Mouse (Mus musculus): Measurements from ENCODE around the gene Ppp2r5e.

Gene Ppp2r5e

DNA sequence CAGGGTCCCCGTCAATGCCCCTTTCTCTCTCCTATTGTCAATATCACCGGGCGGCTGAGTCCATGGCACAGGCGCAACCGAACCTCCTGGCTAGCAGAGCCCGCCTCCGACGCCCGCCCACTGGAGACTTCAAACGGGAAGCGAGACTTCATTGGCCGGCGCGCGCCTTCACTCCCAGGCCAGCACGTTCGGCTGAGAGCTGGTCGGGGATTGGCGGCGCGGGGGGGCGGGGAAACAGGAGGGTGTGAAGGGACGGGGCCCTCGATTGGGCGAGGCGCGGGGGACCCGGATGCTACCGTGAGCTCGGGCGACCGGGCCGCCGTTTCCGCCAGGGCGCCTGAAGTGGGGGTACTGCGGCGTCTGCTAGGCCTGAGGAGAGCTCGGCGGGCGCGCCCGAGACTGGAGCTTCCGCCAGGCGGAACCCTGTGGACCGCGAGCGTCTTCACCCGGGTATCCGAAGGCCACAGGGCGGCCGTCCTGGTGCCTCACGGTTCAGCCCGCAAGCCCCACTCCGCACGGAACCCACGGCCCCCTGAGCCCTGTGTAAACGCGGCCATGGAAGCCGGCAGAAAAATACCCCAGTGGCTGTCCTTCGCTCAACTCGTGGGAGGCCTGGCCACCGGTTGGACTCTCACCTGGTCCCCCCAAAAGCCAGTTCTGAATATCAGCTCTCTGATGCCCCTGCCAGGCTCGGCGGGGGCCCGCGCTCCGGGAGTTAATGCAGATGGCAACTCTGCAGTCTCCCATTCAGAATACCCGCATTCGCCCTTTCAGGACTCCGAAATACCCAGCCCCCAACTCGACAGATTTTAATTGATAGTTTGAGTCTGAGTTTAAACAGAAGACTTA, at the start of gene Ppp2r5e:
Gene Ppp2r5e (minus strand): TSS at position 92 of the 849 bp plus-strand sequence.
- in situ Hi-C loops (cut with MboI, MseI) = no loop called here

DNA sequence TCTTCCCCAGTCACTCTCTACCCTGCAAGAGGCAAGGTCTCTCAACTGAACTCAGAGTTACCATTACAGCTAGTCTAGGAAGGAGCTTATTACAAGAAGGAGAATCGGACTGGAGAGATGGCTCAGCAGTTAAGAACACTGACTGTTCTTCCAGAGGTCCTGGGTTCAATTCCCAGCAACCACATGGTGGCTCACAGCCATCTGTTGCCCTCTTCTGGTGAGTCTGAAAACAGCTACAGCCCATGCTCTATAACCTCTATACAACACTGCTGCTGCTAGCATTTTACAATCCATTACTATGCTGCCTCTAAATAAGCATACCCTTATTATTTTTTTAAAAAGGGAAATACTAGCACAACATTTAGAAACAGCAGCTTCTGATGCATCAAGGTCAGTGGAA, 49.7 kb upstream of the Ppp2r5e start:
- in situ Hi-C loops (cut with MboI, MseI) = loop anchor here (10.0 to 25.0 kb wide), 2 partner anchors 201 to 1308 kb away; no protein-coding TSS in a partner anchor

DNA sequence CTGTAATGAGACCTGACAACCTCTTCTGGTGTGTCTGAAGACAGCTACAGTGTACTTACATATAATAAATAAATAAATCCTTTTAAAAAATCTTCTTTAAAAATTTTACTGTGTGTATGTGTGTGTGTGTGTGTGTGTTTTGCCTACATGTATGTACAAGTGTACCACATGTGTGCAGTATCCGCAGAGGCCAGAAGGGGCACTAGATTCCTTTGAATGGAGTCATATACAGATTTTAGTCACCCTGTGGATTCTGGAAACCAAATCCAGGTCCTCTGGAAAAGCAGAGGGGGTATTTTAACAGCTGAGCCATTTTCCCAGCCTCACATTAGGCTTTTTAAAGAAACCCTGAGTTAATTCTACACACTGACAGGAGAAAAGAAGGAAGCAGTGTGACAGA, 45.7 kb upstream of the Ppp2r5e start:
- in situ Hi-C loops (cut with MboI, MseI) = loop anchor here (10.0 to 25.0 kb wide), 2 partner anchors 197 to 1304 kb away; no protein-coding TSS in a partner anchor

DNA sequence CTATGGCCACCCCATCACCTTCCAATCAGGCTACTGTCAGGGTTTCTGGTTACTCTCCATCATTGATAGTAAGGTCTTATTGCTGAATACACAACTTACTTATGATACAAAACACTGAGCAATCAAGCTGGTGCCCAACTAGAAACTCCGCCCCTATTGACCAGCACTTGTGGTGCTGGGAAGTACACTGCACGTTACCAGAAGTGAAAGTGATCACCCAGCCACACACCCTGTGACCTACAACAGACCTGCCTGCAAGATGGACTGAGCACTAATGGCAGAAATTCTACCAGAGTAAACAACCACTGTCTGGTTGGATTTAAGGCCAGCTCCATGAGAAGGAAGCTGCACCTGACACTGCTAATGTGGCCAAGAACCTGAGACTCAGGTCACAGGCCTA, 42.3 kb upstream of the Ppp2r5e start:
- in situ Hi-C loops (cut with MboI, MseI) = loop anchor here (25.0 kb wide), 1 partner anchor 1301 kb away; no protein-coding TSS in a partner anchor

DNA sequence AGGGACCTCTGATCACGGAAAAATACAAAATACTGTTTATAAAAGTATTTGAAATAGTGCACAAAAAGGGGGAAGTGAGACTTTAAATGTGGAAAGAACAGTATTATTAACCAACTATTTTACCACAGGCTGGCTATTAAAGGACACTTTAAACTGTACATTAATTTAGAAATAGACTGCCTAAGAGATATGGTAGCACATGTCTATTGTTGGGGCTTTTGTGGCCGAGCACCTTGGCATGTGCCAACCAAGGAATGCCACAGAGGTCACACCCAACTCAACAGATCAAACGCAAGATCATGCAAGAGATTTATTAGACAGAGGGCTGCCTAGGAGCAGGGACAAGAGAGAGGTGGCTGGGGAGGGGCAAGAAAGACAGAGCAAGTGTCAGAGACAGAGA, 41.1 kb upstream of the Ppp2r5e start:
- in situ Hi-C loops (cut with MboI, MseI) = loop anchor here (25.0 kb wide), 1 partner anchor 1300 kb away; no protein-coding TSS in a partner anchor

DNA sequence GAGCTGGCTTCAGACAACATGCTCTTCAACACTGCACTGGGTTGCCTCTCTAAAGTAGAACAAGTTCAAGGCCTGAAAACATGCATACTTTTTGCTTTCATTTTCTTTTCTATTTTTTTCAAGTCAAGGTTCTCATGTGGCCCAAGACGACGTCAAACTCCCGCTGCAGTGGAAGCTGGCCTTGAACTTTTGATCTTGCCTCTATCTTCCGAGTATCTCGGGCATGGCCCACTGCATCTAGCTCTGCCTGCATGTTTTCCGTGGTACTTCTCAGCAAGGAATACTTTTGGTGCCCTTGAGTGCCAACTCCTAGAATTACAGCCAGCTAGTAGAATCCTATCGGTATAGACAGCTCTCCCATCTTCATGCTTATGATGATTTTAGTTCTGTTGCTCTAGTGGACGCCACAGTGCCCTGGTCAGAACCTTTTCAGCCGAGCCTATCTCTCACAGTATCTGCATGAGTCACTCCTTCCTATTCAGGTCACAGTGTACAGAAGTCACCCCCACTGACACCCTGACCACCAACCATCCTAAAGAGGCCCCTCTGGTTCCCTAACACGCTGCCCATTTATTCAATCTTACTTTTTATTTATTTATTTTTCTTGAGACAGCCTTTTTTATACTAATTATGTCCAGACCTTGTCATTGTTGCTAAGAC, 39.9 kb upstream of the Ppp2r5e start:
- in situ Hi-C loops (cut with MboI, MseI) = loop anchor here (25.0 kb wide), 1 partner anchor 1299 kb away; no protein-coding TSS in a partner anchor

DNA sequence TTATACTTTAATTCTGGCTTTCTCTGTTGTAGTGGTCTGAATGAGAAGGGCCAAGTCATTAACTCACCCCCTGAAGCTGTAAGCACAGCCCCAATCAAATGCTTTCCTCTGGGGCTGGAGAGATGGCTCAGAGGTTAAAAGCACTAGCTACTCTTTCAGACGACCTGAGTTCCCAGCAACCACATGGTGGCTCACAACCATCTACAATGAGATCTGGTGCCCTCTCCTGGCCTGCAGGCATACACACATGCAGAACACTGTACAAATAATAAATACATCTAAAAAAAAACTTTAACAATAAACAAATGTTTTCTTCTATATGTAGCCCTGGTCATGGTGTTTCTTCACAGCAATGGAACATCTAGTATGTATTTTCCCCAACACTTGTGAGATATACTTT, 33.6 kb upstream of the Ppp2r5e start:
- in situ Hi-C loops (cut with MboI, MseI) = loop anchor here (25.0 kb wide), 1 partner anchor 1292 kb away; no protein-coding TSS in a partner anchor

DNA sequence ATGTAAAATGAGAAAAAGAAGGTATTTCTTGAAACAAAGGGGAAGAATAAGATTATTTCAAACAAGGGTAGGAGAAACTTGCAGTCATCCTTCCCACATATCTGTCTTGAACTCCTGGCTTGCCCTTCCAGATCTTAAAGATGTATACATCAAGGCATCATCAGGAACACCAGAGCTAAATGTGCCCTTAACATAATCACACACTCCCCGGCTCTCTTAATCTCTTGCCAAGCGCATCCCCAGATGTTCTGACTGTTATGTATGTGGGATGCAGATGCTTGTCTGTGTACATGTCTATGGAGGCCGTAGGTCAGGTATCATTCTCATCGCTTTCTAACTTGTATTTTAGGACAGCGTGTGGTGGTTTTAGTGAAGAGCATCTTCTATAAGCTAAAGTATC, 27.2 kb upstream of the Ppp2r5e start:
- in situ Hi-C loops (cut with MboI, MseI) = no loop called here

DNA sequence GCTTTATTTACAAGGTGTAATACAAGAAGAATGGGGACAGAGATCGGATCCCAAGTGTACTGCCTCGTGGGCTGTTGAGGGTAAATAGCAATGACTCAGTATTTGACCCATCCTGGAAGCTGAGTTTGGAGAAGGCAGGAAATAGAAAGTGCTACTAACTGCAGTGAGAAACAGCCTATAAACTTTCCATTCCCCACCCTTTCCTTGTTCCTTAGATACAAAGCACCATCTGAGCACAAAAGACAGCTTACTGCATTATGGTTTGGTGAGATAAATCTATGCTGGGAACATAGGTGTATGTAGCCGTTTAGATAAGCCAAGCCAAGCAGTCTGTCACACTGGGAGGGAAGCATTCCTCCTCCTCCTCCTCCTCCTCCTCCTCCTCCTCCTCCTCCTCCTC, 26.8 kb upstream of the Ppp2r5e start:
- in situ Hi-C loops (cut with MboI, MseI) = no loop called here

DNA sequence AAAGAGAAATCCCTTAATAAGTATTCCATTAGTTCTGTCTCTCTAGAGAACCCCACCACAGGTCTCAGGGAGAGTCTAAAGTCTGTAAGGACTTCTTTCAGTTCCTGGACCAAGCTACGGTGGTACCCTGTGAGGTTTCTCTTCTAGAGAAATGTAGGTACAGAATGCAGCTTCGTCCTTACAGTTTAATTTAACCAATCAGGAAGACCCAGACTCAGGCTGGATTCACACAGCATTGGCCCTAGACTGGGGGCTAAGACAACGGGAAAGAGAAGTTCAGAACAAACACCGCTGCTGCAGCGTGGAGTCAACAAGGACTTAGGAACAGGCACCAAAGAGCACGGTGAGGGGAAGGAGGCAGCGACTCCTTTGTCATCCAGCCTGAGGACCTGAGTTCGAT, 20.8 kb upstream of the Ppp2r5e start:
- in situ Hi-C loops (cut with MboI, MseI) = no loop called here

DNA sequence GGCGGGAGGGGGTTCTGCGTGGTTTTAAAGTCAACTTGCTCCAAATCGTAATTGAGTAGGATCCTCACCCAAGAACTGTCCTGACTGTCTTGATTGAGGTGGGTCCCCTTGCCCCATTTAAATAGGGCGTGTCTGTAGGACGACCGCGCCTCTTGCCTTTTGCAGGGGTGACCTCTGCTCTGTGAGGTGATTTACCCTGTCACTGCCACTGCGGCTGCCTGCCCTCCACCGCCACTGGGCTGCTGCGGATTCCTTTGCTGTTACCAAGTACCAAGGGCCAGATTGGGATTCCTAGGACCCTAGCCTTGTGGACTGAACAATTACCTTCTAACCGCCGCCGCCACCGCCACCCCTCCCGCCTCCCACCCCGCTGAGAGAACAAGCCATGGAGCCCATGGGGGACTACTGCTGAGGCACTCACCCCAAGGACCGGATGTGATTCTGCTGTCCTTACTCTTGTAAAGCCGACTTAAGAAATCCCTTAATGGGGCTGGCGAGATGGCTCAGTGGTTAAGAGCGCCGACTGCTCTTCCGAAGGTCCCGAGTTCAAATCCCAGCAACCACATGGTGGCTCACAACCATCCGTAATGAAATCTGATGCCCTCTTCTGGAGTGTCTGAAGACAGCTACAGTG, 20.2 kb upstream of the Ppp2r5e start:
- in situ Hi-C loops (cut with MboI, MseI) = no loop called here

DNA sequence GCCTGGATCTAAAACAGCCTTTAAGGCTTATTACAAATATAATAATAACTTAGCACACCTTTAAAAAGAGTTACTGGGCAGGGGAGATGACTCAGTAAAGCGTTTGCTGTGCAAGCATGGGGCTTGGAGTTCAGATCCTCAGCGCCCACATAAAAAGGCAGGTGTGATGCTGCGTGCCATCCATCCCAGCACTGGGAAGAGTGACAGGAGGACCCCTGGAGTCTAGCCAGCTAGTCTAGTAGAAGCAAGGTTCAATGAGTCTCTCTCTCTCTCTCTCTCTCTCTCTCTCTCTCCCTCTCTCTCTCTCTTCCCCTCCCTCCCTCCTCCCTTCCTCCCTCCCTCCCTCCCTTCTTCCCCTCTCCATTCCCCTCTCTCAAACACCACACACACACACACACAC, 19.5 kb upstream of the Ppp2r5e start:
- in situ Hi-C loops (cut with MboI, MseI) = no loop called here

DNA sequence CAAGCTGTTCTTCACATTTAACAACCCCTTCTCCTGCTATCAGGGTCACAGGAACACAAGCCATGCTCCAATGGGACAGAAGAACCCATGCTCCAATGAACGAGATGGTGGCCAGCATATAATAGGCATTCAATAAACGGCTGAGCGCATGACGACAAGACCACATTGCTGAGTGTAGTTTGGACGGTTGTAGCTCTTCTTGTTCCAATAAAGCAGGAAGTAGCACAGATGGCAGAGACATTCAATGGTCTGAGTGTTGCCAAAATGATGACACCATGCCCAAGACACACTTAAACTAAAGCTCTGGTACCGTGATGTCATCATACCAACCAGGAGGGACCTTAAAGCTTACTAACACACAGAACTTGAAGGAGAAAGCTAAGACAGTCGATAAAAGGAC, 16.7 kb upstream of the Ppp2r5e start:
- in situ Hi-C loops (cut with MboI, MseI) = no loop called here

DNA sequence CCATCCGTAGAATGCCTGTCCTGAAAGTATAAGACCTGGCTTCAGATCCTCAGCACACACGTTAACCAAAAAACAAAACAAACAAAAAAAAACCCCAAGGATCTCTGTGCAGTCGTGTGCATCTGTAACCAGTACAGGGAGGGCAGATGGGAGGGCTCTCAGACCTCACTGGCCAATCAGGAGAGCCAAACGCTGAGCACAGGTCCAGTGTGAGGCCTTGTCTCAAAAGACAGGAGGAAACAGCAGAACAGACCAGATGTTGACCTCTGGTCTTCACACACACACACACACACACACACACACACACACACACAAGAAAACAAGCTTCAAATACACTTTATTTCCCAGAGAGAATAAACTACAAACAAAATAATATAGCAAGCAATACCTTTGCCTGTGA, 3.4 kb upstream of the Ppp2r5e start:
- in situ Hi-C loops (cut with MboI, MseI) = no loop called here

DNA sequence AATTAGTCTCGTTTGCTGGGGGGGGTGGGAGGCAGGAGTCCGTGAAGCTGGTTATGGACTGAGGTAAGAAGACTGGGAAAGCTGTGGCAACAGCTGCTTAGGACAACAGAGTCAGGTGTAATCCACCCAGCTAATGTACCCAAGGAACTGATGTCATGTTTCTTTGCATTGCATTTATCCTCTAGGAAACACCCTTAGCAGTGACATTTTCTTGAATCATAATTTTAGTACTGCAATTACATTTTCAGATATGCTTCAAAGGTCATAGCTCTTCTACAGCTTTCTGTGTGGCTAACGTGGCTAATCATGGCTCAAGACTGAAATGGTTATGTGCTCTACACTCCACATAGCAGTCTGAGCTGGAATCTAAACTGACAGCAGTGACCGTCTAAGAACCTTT, 2.9 kb upstream of the Ppp2r5e start:
- in situ Hi-C loops (cut with MboI, MseI) = no loop called here

DNA sequence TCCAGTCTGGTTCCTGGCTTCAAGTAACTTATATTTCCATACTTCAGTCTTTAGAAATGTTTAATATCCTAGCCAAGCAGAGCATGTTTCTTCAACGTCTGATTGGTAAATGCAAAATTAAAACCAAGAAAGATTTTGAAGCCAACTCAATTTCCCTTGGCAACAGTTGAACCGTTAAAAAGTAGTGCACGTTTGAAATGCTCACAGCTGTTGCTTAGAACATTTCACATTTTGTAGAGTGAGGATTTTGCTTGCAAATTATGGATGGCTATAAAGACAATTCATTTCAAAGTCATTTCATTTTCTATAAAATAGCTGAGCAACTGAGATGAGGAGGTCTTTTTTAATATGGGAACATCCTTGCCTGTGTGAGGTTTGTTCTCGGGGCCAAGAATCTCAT, 1.7 kb upstream of the Ppp2r5e start:
- in situ Hi-C loops (cut with MboI, MseI) = no loop called here

DNA sequence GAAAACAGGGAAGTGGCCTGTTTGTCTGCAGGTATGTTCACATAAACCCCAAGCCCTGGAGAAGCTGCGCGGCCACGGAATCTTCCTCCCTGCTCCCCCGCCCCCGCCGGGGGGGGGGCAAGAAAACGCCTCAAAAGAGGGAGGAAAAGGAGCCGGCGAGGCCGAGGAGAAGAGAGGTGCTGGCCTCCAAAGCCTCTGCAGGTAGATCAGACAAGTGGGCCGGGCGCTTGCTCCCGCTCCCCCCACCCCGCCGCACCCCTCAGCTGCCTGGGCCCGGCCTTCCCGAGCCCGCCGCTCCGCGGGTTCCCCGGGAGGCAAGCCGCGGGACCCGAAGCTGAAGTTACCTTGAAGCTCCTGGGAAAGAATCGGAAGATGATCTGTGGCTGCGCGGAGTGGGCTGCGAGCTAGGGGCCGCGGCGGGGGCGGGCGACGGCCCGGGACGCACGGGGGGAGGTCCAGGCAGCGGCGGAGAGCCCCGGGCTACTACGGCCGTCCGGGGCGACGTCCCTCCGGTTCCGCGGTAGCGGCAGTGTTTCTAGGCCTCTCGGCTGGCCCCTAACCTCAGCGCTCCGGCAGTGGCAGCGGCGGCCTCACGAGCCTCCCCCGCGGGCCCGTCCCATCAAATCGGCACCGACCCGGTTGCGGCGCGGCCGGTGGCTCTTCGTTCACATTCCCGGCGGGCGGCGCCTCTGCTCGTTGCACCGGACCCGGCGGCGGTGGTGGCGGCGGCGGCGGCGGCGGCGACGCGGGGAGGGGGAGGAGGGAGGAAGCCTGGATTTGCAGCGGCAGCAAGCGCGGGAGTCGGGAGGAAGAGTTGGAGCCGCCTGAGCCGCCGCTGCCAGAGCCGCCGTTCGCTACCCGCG, 523 bp downstream of the Ppp2r5e start:
- in situ Hi-C loops (cut with MboI, MseI) = no loop called here

DNA sequence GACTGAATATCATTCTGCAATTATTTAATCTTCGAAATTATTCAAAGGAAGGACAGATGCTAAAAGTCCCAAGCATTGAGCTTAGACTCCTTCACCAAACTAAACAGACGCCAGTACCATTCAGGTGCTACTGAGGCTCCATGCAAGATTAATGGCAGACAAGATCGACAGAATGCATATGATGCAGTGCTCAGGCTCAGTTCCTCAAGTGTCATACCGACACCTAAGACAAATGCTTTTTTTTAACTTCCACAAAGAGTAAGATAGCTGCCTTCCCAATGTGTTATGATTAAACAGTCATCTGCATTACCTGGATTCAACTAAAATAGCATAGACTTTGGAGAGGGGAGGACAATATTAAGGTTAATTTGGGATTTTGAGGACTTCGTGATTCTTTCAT, 1.6 kb downstream of the Ppp2r5e start:
- in situ Hi-C loops (cut with MboI, MseI) = no loop called here

DNA sequence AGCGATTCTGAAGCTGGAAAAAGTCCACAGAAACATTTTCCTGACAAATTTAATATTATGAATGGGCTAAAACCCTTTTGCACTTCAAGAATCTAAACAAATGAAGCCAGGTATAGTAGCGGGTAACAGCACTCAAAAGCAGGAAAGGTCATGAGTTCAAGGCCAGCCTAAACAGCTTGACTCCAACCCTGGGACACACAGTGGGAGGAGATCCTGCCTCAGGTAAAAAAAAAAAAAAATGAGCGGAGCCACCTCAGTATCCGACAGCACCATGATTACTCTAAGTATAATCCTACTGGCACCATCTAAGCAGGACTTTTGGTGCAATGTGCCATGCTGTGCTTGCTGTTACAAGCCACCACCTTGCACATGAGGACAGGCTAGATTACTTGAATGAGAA, 2.2 kb downstream of the Ppp2r5e start:
- in situ Hi-C loops (cut with MboI, MseI) = no loop called here

DNA sequence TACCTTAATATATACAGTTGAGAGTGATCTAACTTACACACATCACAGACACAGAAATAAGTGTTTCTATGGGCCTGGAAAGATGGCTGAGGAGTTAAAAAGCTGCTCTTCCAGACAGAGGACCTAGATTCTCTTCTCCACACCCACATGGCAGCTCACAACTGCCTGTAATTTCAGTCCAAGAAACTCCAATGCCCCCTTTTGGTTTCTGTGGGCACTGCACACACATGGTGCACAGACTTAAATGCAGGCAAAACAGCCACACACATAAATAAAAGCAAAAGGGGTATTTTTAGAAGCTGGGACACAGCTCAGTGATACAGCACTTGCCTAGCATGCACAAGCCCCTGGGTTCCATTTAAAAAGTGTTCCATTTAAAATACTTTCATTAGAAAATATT, 8.5 kb downstream of the Ppp2r5e start:
- in situ Hi-C loops (cut with MboI, MseI) = no loop called here

DNA sequence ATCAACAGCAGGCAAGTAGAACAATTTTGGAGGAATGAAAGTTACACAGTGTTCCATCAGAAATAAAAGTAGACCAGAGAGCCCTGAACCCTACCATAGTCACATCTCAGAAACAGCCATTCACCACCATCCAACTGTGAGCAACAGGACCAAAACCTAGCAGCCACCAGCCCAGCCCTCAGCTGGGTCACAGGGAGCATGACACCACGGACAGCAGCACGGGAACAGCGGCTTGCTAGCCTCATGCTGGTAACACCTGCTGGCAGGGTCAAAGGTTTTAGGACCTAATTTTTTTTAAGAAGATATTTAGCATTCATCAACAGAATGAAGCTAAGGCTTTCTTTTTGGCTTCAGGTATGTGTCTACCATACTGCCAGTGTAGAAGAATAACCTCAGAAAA, 12.3 kb downstream of the Ppp2r5e start:
- in situ Hi-C loops (cut with MboI, MseI) = no loop called here

Data from T-helper 2 cell (primary cell).